Mouse (Mus musculus): Measurements from ENCODE around the gene Zfp638. TPM values are rescaled to one million over a fixed set of nuclear protein-coding genes. Genes with fewer than 3 reads are reported as not detected.

The Zfp638 gene
- polyA plus RNA-seq, 1 experiment from 2014 or later = 118 TPM

GRCm38 (mm10) chr6:83838046-83838445 is 28.9 kb upstream of the Zfp638 start:
- H3K9ac ChIP-seq (replicated peaks; ENCODE audit: low read depth, low read length) = no peak overlapping the region
- no peaks in the 10 kb centered on the region for H3K9me3 ChIP-seq (ENCODE audit: control insufficient read depth, low read length)
- no peak overlapping the region for H3K27ac ChIP-seq (ENCODE audit: low read depth, low read length)
- 91% methylated on average over 2 of the region's 2 CpGs for WGBS
- no peak for ATAC-seq (ENCODE audit: low read depth)
- H3K4me2 ChIP-seq (ENCODE audit: low read depth, low read length) = no peak overlapping the region
- no peaks in the 10 kb centered on the region for H3K4me1 ChIP-seq (ENCODE audit: control insufficient read depth, insufficient read depth, low read length)
- no peaks in the 10 kb centered on the region for H3K36me3 ChIP-seq (ENCODE audit: control insufficient read depth, insufficient read depth, low read length)
- H3K4me3 ChIP-seq (ENCODE audit: low read depth, low read length) = no peak overlapping the region
- H3K27me3 ChIP-seq (ENCODE audit: control insufficient read depth, insufficient read depth, low read length) = no peaks in the 10 kb centered on the region

- Histone ChIP-seq H3K9me3 (ENCODE audit: control insufficient read depth, low read length) (no peaks in the 10 kb centered on the region), H3K27me3 (ENCODE audit: control insufficient read depth, insufficient read depth, low read length) (no peaks in the 10 kb centered on the region), H3K36me3 (ENCODE audit: control insufficient read depth, insufficient read depth, low read length) (no peaks in the 10 kb centered on the region), H3K9ac (replicated peaks; ENCODE audit: low read depth, low read length) (no peak overlapping the region), H3K4me3 (ENCODE audit: low read depth, low read length) (no peak overlapping the region), H3K4me2 (ENCODE audit: low read depth, low read length) (no peak overlapping the region), H3K27ac (ENCODE audit: low read depth, low read length) (no peak overlapping the region), H3K4me1 (ENCODE audit: control insufficient read depth, insufficient read depth, low read length) (no peaks in the 10 kb centered on the region)
- WGBS = 90% methylated on average over 6 of the region's 6 CpGs
- no peak for ATAC-seq (ENCODE audit: low read depth)
Observed at GRCm38 (mm10) chr6:83840086-83840485, 26.8 kb upstream of the Zfp638 start.

GRCm38 (mm10) chr6:83844913-83845312 is 22.0 kb upstream of the Zfp638 start:
- no peak for ATAC-seq (ENCODE audit: low read depth)

GRCm38 (mm10) chr6:83846141-83846540 is 20.8 kb upstream of the Zfp638 start:
- no peak for ATAC-seq (ENCODE audit: low read depth)
- 94% methylated on average over 2 of the region's 2 CpGs for WGBS
- H3K4me3 ChIP-seq (ENCODE audit: low read depth, low read length) = no peak overlapping the region
- H3K4me1 ChIP-seq (ENCODE audit: control insufficient read depth, insufficient read depth, low read length) = no peaks in the 10 kb centered on the region
- H3K27me3 ChIP-seq (ENCODE audit: control insufficient read depth, insufficient read depth, low read length) = no peaks in the 10 kb centered on the region
- H3K4me2 ChIP-seq (ENCODE audit: low read depth, low read length) = no peak overlapping the region
- no peaks in the 10 kb centered on the region for H3K36me3 ChIP-seq (ENCODE audit: control insufficient read depth, insufficient read depth, low read length)
- H3K9me3 ChIP-seq (ENCODE audit: control insufficient read depth, low read length) = no peaks in the 10 kb centered on the region
- H3K27ac ChIP-seq (ENCODE audit: low read depth, low read length) = no peak overlapping the region
- H3K9ac ChIP-seq (replicated peaks; ENCODE audit: low read depth, low read length) = no peak overlapping the region

More at GRCm38 (mm10) chr6:83844913-83845312, 22.0 kb upstream of the Zfp638 start:
- no peaks in the 10 kb centered on the region for H3K4me1 ChIP-seq (ENCODE audit: control insufficient read depth, insufficient read depth, low read length)
- H3K36me3 ChIP-seq (ENCODE audit: control insufficient read depth, insufficient read depth, low read length) = no peaks in the 10 kb centered on the region
- no peak overlapping the region for H3K4me3 ChIP-seq (ENCODE audit: low read depth, low read length)
- WGBS = 94% methylated on average over 10 of the region's 10 CpGs
- H3K9me3 ChIP-seq (ENCODE audit: control insufficient read depth, low read length) = no peaks in the 10 kb centered on the region
- no peak overlapping the region for H3K4me2 ChIP-seq (ENCODE audit: low read depth, low read length)
- no peak overlapping the region for H3K9ac ChIP-seq (replicated peaks; ENCODE audit: low read depth, low read length)
- no peak overlapping the region for H3K27ac ChIP-seq (ENCODE audit: low read depth, low read length)
- no peaks in the 10 kb centered on the region for H3K27me3 ChIP-seq (ENCODE audit: control insufficient read depth, insufficient read depth, low read length)

- Histone ChIP-seq H3K9me3 (ENCODE audit: control insufficient read depth, low read length) (no peaks in the 10 kb centered on the region), H3K4me2 (ENCODE audit: low read depth, low read length) (no peak overlapping the region), H3K27ac (ENCODE audit: low read depth, low read length) (no peak overlapping the region), H3K4me1 (ENCODE audit: control insufficient read depth, insufficient read depth, low read length) (no peaks in the 10 kb centered on the region), H3K4me3 (ENCODE audit: low read depth, low read length) (no peak overlapping the region), H3K9ac (replicated peaks; ENCODE audit: low read depth, low read length) (no peak overlapping the region), H3K36me3 (ENCODE audit: control insufficient read depth, insufficient read depth, low read length) (no peaks in the 10 kb centered on the region), H3K27me3 (ENCODE audit: control insufficient read depth, insufficient read depth, low read length) (no peaks in the 10 kb centered on the region)
- 91% methylated on average over 2 of the region's 2 CpGs for WGBS
- no peak for ATAC-seq (ENCODE audit: low read depth)
Observed at GRCm38 (mm10) chr6:83849446-83849845, 17.5 kb upstream of the Zfp638 start.

GRCm38 (mm10) chr6:83857476-83857875 is 9.4 kb upstream of the Zfp638 start:
- H3K4me3 ChIP-seq (ENCODE audit: low read depth, low read length) = no peak overlapping the region
- no peak overlapping the region for H3K9ac ChIP-seq (replicated peaks; ENCODE audit: low read depth, low read length)
- 25% methylated on average over 5 of the region's 5 CpGs for WGBS
- no peak overlapping the region for H3K27ac ChIP-seq (ENCODE audit: low read depth, low read length)
- no peak overlapping the region for H3K4me2 ChIP-seq (ENCODE audit: low read depth, low read length)
- H3K27me3 ChIP-seq (ENCODE audit: control insufficient read depth, insufficient read depth, low read length) = no peaks in the 10 kb centered on the region
- H3K36me3 ChIP-seq (ENCODE audit: control insufficient read depth, insufficient read depth, low read length) = no peaks in the 10 kb centered on the region
- H3K4me1 ChIP-seq (ENCODE audit: control insufficient read depth, insufficient read depth, low read length) = no peaks in the 10 kb centered on the region
- no peak; the same call in 1 of the 2 replicates for ATAC-seq (ENCODE audit: low read depth)
- no peaks in the 10 kb centered on the region for H3K9me3 ChIP-seq (ENCODE audit: control insufficient read depth, low read length)

- H3K27me3 ChIP-seq (ENCODE audit: control insufficient read depth, insufficient read depth, low read length) = no peaks in the 10 kb centered on the region
- H3K4me1 ChIP-seq (ENCODE audit: control insufficient read depth, insufficient read depth, low read length) = no peaks in the 10 kb centered on the region
- 89% methylated on average over 9 of the region's 9 CpGs for WGBS
- no peak overlapping the region for H3K4me3 ChIP-seq (ENCODE audit: low read depth, low read length)
- H3K9ac ChIP-seq (replicated peaks; ENCODE audit: low read depth, low read length) = no peak overlapping the region
- H3K4me2 ChIP-seq (ENCODE audit: low read depth, low read length) = no peak overlapping the region
- no peaks in the 10 kb centered on the region for H3K36me3 ChIP-seq (ENCODE audit: control insufficient read depth, insufficient read depth, low read length)
- H3K9me3 ChIP-seq (ENCODE audit: control insufficient read depth, low read length) = no peaks in the 10 kb centered on the region
- no peak for ATAC-seq (ENCODE audit: low read depth)
- H3K27ac ChIP-seq (ENCODE audit: low read depth, low read length) = no peak overlapping the region
Observed at GRCm38 (mm10) chr6:83860033-83860432, 6.9 kb upstream of the Zfp638 start.

GRCm38 (mm10) chr6:83863538-83863937 is 3.4 kb upstream of the Zfp638 start:
- 0 out of 2 replicates have a peak, but pooled peaks cover 3% of the 10 kb centered on the region for H3K4me1 ChIP-seq (ENCODE audit: control insufficient read depth, insufficient read depth, low read length)
- no peaks in the 10 kb centered on the region for H3K36me3 ChIP-seq (ENCODE audit: control insufficient read depth, insufficient read depth, low read length)
- H3K4me2 ChIP-seq (ENCODE audit: low read depth, low read length) = no peak overlapping the region
- whole genome bisulfite sequencing = 76% methylated on average over 4 of the region's 4 CpGs
- H3K4me3 ChIP-seq (ENCODE audit: low read depth, low read length) = no peak overlapping the region
- no peak for ATAC-seq (ENCODE audit: low read depth)
- H3K9ac ChIP-seq (replicated peaks; ENCODE audit: low read depth, low read length) = no peak overlapping the region
- no peaks in the 10 kb centered on the region for H3K27me3 ChIP-seq (ENCODE audit: control insufficient read depth, insufficient read depth, low read length)
- H3K9me3 ChIP-seq (ENCODE audit: control insufficient read depth, low read length) = no peaks in the 10 kb centered on the region
- no peak overlapping the region for H3K27ac ChIP-seq (ENCODE audit: low read depth, low read length)

- Histone ChIP-seq H3K27ac (ENCODE audit: low read depth, low read length) (no peak overlapping the region), H3K4me1 (ENCODE audit: control insufficient read depth, insufficient read depth, low read length) (0 out of 2 replicates have a peak, but pooled peaks cover 3% of the 10 kb centered on the region), H3K9ac (replicated peaks; ENCODE audit: low read depth, low read length) (no peak overlapping the region), H3K4me3 (ENCODE audit: low read depth, low read length) (no peak overlapping the region), H3K27me3 (ENCODE audit: control insufficient read depth, insufficient read depth, low read length) (no peaks in the 10 kb centered on the region), H3K9me3 (ENCODE audit: control insufficient read depth, low read length) (no peaks in the 10 kb centered on the region), H3K36me3 (ENCODE audit: control insufficient read depth, insufficient read depth, low read length) (no peaks in the 10 kb centered on the region), H3K4me2 (ENCODE audit: low read depth, low read length) (peak overlapping the region; percentile 99)
- ATAC-seq (ENCODE audit: low read depth) = no peak
- WGBS = 42% methylated on average over 4 of the region's 4 CpGs
Observed at GRCm38 (mm10) chr6:83866423-83866822, 486 bp upstream of the Zfp638 start.
